Mouse (Mus musculus): ENCODE data around the gene Ggt1. TPM values are rescaled to one million over a fixed set of nuclear protein-coding genes. Genes with fewer than 3 reads are reported as not detected.

Gene Ggt1
- total RNA-seq, 4 experiments from 2014 or later: not detected

- no peak for DNase-seq (ENCODE audit: low spot score)
These were observed 11.8 kb downstream of the Ggt1 start for GRCm38 (mm10) chr10:75573181-75573580.

- no peak for DNase-seq (ENCODE audit: low spot score)
These were observed 12.6 kb downstream of the Ggt1 start for GRCm38 (mm10) chr10:75573965-75574364.

- DNase-seq (ENCODE audit: low spot score): no peak
These were observed 17.7 kb downstream of the Ggt1 start for GRCm38 (mm10) chr10:75579129-75579528.

GRCm38 (mm10) chr10:75585876-75586552 lies 24.6 kb downstream of the Ggt1 start:
- peak; percentile 90 for DNase-seq (ENCODE audit: low spot score)

- DNase-seq (ENCODE audit: low spot score): no peak
These were observed 25.1 kb downstream of the Ggt1 start for GRCm38 (mm10) chr10:75586553-75586879.

- peak; percentile 73 for DNase-seq (ENCODE audit: low spot score)
These were observed 26.4 kb downstream of the Ggt1 start for GRCm38 (mm10) chr10:75587781-75588180.

GRCm38 (mm10) chr10:75588336-75588735 lies 26.9 kb downstream of the Ggt1 start:
- no peak for DNase-seq (ENCODE audit: low spot score)

GRCm38 (mm10) chr10:75589129-75589528 lies 27.7 kb downstream of the Ggt1 start, which contains the start of gene Ggt5:
Gene Ggt5, plus strand, starts transcription at chr10:75589340.
- peak; percentile 62 for DNase-seq (ENCODE audit: low spot score)

GRCm38 (mm10) chr10:75589651-75590050 lies 28.2 kb downstream of the Ggt1 start:
- no peak for DNase-seq (ENCODE audit: low spot score)

- DNase-seq (ENCODE audit: low spot score): peak; percentile 77
These were observed 29.9 kb downstream of the Ggt1 start for GRCm38 (mm10) chr10:75591211-75591894.

GRCm38 (mm10) chr10:75592585-75592984 lies 31.2 kb downstream of the Ggt1 start:
- DNase-seq (ENCODE audit: low spot score): no peak

GRCm38 (mm10) chr10:75595981-75596380 lies 34.6 kb downstream of the Ggt1 start:
- peak; percentile 81 for DNase-seq (ENCODE audit: low spot score)

GRCm38 (mm10) chr10:75600189-75600730 lies 38.9 kb downstream of the Ggt1 start:
- DNase-seq (ENCODE audit: low spot score): no peak

- no peak for DNase-seq (ENCODE audit: low spot score)
These were observed 43.9 kb downstream of the Ggt1 start for GRCm38 (mm10) chr10:75605162-75605846.

- DNase-seq (ENCODE audit: low spot score): no peak
These were observed 45.8 kb downstream of the Ggt1 start for GRCm38 (mm10) chr10:75607253-75607652.

- no peak for DNase-seq (ENCODE audit: low spot score)
These were observed 47.6 kb downstream of the Ggt1 start for GRCm38 (mm10) chr10:75608975-75609374.

GRCm38 (mm10) chr10:75610486-75610885 lies 49.1 kb downstream of the Ggt1 start:
- DNase-seq (ENCODE audit: low spot score): no peak

- DNase-seq (ENCODE audit: low spot score): no peak
These were observed 54.6 kb downstream of the Ggt1 start for GRCm38 (mm10) chr10:75616044-75616443.

GRCm38 (mm10) chr10:75620818-75621217 lies 59.4 kb downstream of the Ggt1 start:
- no peak for DNase-seq (ENCODE audit: low spot score)

GRCm38 (mm10) chr10:75625920-75626319 lies 64.5 kb downstream of the Ggt1 start:
- no peak for DNase-seq (ENCODE audit: low spot score)

- DNase-seq (ENCODE audit: low spot score): no peak
These were observed 65.6 kb downstream of the Ggt1 start for GRCm38 (mm10) chr10:75626991-75627390.

- no peak for DNase-seq (ENCODE audit: low spot score)
These were observed 66.1 kb downstream of the Ggt1 start for GRCm38 (mm10) chr10:75627490-75627889.
